Mouse (Mus musculus) kidney, embryonic 16.5 days (tissue): ENCODE data around the gene Acad10. TPM values are rescaled to one million over a fixed set of nuclear protein-coding genes. Genes with fewer than 3 reads are reported as not detected.
A peak's percentile ranks its signal among the peaks of the same experiment; 100 is the strongest.
"Not testable (repeated sequence)": the region's sequence is repeated elsewhere in the genome, so short reads cannot be mapped to it uniquely, and the experiment has no call there.

ENCODE experiments used
- ATAC-seq: fragments of 200-750 bp; cut with Nextera tagmentation; 2 replicates; pipeline ENCODE4 v1.8.0; 2017; ENCODE audit warnings: moderate TSS enrichment; ENCODE audit not compliant: low FRiP score, low TSS enrichment
- H3K27ac ChIP-seq: fragments of 300-500 bp; sonication (generic); 2 replicates; pipeline ENCODE4 v1.5.1; 2014; ENCODE audit warnings: low read length
- H3K27me3 ChIP-seq: fragments of 300-500 bp; sonication (generic); 2 replicates; pipeline ENCODE4 v1.6.1; 2014; ENCODE audit warnings: low read length, control low read depth, mixed read lengths; ENCODE audit not compliant: insufficient read depth
- H3K36me3 ChIP-seq: fragments of 300-500 bp; sonication (generic); 2 replicates; pipeline ENCODE4 v1.6.1; 2014; ENCODE audit warnings: low read length, control low read depth, mixed read lengths; ENCODE audit not compliant: insufficient read depth
- H3K4me1 ChIP-seq: fragments of 300-500 bp; sonication (generic); 2 replicates; pipeline ENCODE4 v1.6.1; 2014; ENCODE audit warnings: low read length, control low read depth, mixed read lengths; ENCODE audit not compliant: insufficient read depth
- H3K4me2 ChIP-seq: fragments of 300-500 bp; sonication (generic); replicated peaks from 2 replicates; pipeline ENCODE4 v1.6.1; 2014; ENCODE audit warnings: low read depth, low read length
- H3K4me3 ChIP-seq: fragments of 300-500 bp; sonication (generic); 2 replicates; pipeline ENCODE4 v1.5.1; 2014; ENCODE audit warnings: mild to moderate bottlenecking, low read length
- H3K9ac ChIP-seq: fragments of 300-500 bp; sonication (generic); replicated peaks from 2 replicates; pipeline ENCODE4 v1.6.1; 2014; ENCODE audit warnings: low read length
- H3K9me3 ChIP-seq: fragments of 300-500 bp; sonication (generic); 2 replicates; pipeline ENCODE4 v1.6.1; 2016; ENCODE audit warnings: low read length, control low read depth
- WGBS: fragments of 180-500 bp; shearing (Covaris S2); extraction: QIAGEN DNeasy Blood & Tissue Kit; methylation state at CpG from one replicate; pipeline ENCODE4 v1.1.7; 2014; 5-methylcytosine and 5-hydroxymethylcytosine counted together
- polyA plus RNA-seq: library from polyadenylated mRNA; unstranded; fragments of >200 nt; fragmentation: Nextera tagmentation; extraction: Ambion mirVana; gene quantifications from 2 replicates; pipeline ENCODE4 v1.2.1, GENCODE M21; 2015

Acad10 gene
- polyA plus RNA-seq, 1 experiment from 2014 or later: 5.7 TPM

- ATAC-seq, H3K27me3 ChIP-seq, H3K9ac ChIP-seq, H3K27ac ChIP-seq, H3K4me1 ChIP-seq, H3K4me2 ChIP-seq, H3K4me3 ChIP-seq, H3K36me3 ChIP-seq, H3K9me3 ChIP-seq: not testable (repeated sequence)
- 54% methylated on average over 8 of the region's 9 CpGs for whole genome bisulfite sequencing
Measured at GRCm38 (mm10) chr5:121631106-121631647, 29.1 kb downstream of the Acad10 start.

- Histone ChIP-seq H3K36me3 (no peaks in the 10 kb centered on the region), H3K9me3 (no peaks in the 10 kb centered on the region), H3K4me3 (no peak overlapping the region), H3K9ac (no peak overlapping the region), H3K4me2 (no peak overlapping the region), H3K4me1 (no peaks in the 10 kb centered on the region), H3K27ac (no peak overlapping the region), H3K27me3 (no peaks in the 10 kb centered on the region)
- no peak for ATAC-seq
- WGBS: 4% methylated on average over 1 of the region's 1 CpGs
Measured at GRCm38 (mm10) chr5:121627871-121628270, 32.4 kb downstream of the Acad10 start.

- WGBS: 81% methylated on average over 3 of the region's 3 CpGs
- H3K9ac ChIP-seq: no peak overlapping the region
- peaks cover 10% of the 10 kb centered on the region for H3K4me1 ChIP-seq
- H3K27ac ChIP-seq: no peak overlapping the region
- no peak overlapping the region for H3K4me3 ChIP-seq
- H3K36me3 ChIP-seq: no peaks in the 10 kb centered on the region
- H3K9me3 ChIP-seq: no peaks in the 10 kb centered on the region
- no peaks in the 10 kb centered on the region for H3K27me3 ChIP-seq
- H3K4me2 ChIP-seq: no peak overlapping the region
- no peak for ATAC-seq
Measured at GRCm38 (mm10) chr5:121623241-121623640, 37.1 kb downstream of the Acad10 start.

DNA sequence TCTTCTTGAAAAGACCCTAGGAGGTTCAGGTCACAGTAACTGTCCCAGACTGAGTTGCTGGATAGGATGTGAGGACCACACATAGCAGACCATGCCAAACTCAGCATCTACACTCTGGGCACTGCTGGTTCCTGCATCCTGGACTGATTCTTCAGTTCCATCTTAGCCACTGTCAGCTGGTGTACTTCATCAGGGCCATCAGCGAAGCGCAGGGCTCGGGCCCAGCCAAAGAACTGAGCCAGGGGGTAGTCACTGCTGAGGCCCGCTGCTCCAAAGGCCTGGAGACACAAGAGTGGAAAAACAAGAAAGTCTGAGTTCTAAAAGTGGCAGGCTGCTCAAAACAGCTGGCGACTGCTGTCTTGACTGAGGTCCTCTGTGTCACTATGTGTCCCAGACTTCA is 39.2 kb downstream of the Acad10 start:
- no peak for ATAC-seq
- 89% methylated on average over 5 of the region's 5 CpGs for WGBS
- Histone ChIP-seq H3K4me3 (no peak overlapping the region), H3K36me3 (no peaks in the 10 kb centered on the region), H3K9me3 (no peaks in the 10 kb centered on the region), H3K4me1 (peaks cover 11% of the 10 kb centered on the region), H3K4me2 (no peak overlapping the region), H3K27ac (no peak overlapping the region), H3K9ac (no peak overlapping the region), H3K27me3 (no peaks in the 10 kb centered on the region)

- no peaks in the 10 kb centered on the region for H3K27me3 ChIP-seq
- peak within 1 kb of the TSS; percentile 66 for H3K4me2 ChIP-seq
- peak within 1 kb of the TSS; percentile 87 for H3K27ac ChIP-seq
- peak within 1 kb of the TSS; percentile 86 for H3K4me3 ChIP-seq
- H3K36me3 ChIP-seq: no peaks in the 10 kb centered on the region
- peak within 1 kb of the TSS; percentile 91 for H3K9ac ChIP-seq
- peak; percentile 92 for ATAC-seq
- H3K9me3 ChIP-seq: no peaks in the 10 kb centered on the region
- H3K4me1 ChIP-seq: peaks cover 11% of the 10 kb centered on the region
- under 1% methylated on average over 55 of the region's 58 CpGs for WGBS
Measured at GRCm38 (mm10) chr5:121618592-121619513, 41.5 kb downstream of the Acad10 start, which contains the start of gene Acad12. Gene Acad12, minus strand, starts transcription at chr5:121618938.

DNA sequence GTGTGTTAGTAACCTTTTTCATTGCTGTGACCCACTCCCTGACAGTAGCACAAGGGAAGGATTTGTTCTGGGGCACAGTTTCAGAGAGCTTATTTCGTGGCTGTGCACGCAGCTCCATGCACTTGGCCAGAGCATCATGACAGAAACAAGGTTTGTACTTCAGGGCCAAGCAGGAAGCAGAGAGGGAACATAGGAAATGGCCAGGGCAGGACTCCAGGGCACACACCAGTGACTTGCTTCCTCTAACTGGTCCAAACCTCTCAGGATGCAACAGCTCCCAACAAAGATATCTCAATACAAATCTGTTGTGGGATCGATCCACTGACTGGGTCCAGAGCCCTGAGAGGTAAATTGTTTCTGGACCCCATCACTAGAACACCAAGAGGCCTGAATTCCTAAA is 45.4 kb downstream of the Acad10 start:
- H3K9me3 ChIP-seq, H3K4me1 ChIP-seq, ATAC-seq, H3K27me3 ChIP-seq, H3K36me3 ChIP-seq, H3K9ac ChIP-seq, H3K27ac ChIP-seq, H3K4me2 ChIP-seq, H3K4me3 ChIP-seq: not testable (repeated sequence)
- WGBS: 78% methylated on average over 3 of the region's 3 CpGs

DNA sequence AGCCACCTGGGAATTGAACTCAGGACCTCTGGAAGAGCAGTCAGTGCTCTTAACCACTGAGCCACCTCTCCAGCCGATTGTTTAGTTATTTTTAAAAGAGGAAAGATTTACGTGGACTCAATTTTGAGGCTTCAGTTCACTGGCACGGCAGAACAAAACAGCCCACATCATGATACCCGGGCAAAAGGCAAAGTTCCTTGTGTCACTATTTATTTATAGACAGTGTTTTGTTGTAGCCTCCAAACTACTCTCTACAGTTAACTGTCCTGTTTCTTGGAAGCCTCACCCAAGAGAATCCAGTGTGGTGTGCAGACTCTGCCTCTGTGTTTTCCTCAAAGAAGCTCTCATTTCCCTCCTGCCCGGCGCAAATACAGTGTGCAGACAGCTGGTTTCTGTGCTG is 48.3 kb downstream of the Acad10 start:
- no peak for ATAC-seq
- Histone ChIP-seq H3K36me3 (no peaks in the 10 kb centered on the region), H3K9ac (no peak overlapping the region), H3K4me2 (no peak overlapping the region), H3K27me3 (no peaks in the 10 kb centered on the region), H3K4me3 (no peak overlapping the region), H3K4me1 (no peaks in the 10 kb centered on the region), H3K27ac (no peak overlapping the region), H3K9me3 (no peaks in the 10 kb centered on the region)
- 75% methylated on average over 6 of the region's 6 CpGs for WGBS

DNA sequence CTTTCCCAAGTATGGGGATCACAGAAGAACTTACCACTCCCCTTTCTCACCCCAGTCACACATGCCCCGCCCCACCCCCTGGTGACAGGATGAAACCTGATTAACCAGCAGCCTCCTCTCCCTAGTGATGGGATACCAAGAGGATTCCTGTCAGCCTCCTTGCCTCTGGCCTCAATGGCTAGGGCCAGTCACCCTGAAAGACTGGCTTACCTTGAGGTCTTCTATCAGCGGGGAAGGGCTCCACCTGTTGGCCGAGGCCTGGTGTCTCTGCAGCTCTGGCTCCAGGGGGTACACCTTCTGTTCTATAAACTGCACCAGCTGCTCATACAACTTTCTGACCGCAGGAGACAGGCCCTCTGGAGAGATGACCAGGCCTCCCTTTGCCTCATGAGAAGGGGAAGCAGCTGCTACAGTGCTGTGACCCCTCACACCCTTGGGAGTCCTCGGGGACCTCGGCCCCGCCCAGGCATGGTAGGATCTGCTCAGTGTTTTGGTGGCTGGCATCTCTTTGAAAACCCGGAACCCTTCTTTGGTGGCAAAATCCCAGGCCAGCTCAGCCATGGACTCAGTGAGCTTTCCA is 50.7 kb downstream of the Acad10 start:
- not testable (repeated sequence) for H3K36me3 ChIP-seq, ATAC-seq, H3K4me3 ChIP-seq, H3K9me3 ChIP-seq, H3K4me1 ChIP-seq, H3K9ac ChIP-seq, H3K4me2 ChIP-seq, H3K27ac ChIP-seq, H3K27me3 ChIP-seq
- WGBS: 48% methylated on average over 8 of the region's 8 CpGs

- H3K27ac ChIP-seq: no peak overlapping the region
- no peaks in the 10 kb centered on the region for H3K9me3 ChIP-seq
- no peak overlapping the region for H3K9ac ChIP-seq
- no peak for ATAC-seq
- no peaks in the 10 kb centered on the region for H3K36me3 ChIP-seq
- WGBS: 0% methylated on average over 2 of the region's 2 CpGs
- H3K4me2 ChIP-seq: no peak overlapping the region
- H3K4me3 ChIP-seq: no peak overlapping the region
- H3K4me1 ChIP-seq: peaks cover 4% of the 10 kb centered on the region; the same call in 1 of the 2 replicates
- H3K27me3 ChIP-seq: no peaks in the 10 kb centered on the region
Measured at GRCm38 (mm10) chr5:121606151-121606550, 54.2 kb downstream of the Acad10 start.

DNA sequence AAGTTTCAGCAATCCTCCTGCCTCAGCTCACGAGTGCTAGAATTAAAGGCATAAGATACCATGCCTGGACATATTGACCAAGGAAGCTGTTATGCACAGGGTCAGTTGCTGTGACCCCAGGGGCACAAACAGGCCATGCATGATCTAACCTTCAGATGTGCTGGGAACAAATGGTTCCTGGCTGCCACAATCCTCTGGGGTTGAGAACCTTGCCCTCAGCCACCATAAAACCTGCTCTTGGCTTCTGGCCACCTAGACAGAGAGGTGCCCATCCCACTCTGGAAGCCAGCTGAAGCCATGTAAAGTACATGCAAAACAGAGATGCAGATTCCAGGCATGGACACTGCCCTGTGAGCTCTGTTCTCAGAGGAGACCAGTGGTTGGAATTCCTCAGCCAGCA is 56.5 kb downstream of the Acad10 start:
- ATAC-seq, H3K4me3 ChIP-seq, H3K9ac ChIP-seq, H3K4me2 ChIP-seq, H3K9me3 ChIP-seq, H3K36me3 ChIP-seq, H3K27me3 ChIP-seq, H3K4me1 ChIP-seq, H3K27ac ChIP-seq: not testable (repeated sequence)
- 67% methylated on average over 1 of the region's 1 CpGs for WGBS
